Mouse (Mus musculus): ENCODE data around the gene Mcm8. TPM values are rescaled to one million over a fixed set of nuclear protein-coding genes. Genes with fewer than 3 reads are reported as not detected.
A peak's percentile ranks its signal among the peaks of the same experiment; 100 is the strongest.

The Mcm8 gene
- total RNA-seq, 1 experiment from 2014 or later = 6.6 TPM

- DNase-seq = no peak
These were observed 57.9 kb downstream of the Mcm8 start for GRCm38 (mm10) chr2:132873657-132874326.

- DNase-seq = no peak
These were observed 61.0 kb downstream of the Mcm8 start for GRCm38 (mm10) chr2:132876991-132877390.

- DNase-seq = peak; percentile 57
These were observed 63.5 kb downstream of the Mcm8 start for GRCm38 (mm10) chr2:132879261-132880044.

- DNase-seq = no peak
These were observed 65.1 kb downstream of the Mcm8 start, which contains the start of gene Lrrn4 for GRCm38 (mm10) chr2:132880844-132881645. Lrrn4 (minus strand) TSS chr2:132880891.

GRCm38 (mm10) chr2:132884303-132884967, 68.5 kb downstream of the Mcm8 start:
- DNase-seq = peak; percentile 42

GRCm38 (mm10) chr2:132885312-132885711, 69.4 kb downstream of the Mcm8 start:
- no peak for DNase-seq

Other genes starting within 250 kb of the Mcm8 start
- 40.1 and 57.3 TPM in 2 replicates for gene Gpcpd1, start 228.4 kb upstream of the Mcm8 start, total RNA-seq (2021)
- 8.8 and 13.8 TPM in 2 replicates for gene Shld1, start 129.2 kb upstream of the Mcm8 start, total RNA-seq (2021)
- 1,899 and 1,907 TPM in 2 replicates for gene Chgb, start 34.9 kb upstream of the Mcm8 start, total RNA-seq (2021)
- gene Trmt6, start 86 bp upstream of the Mcm8 start, total RNA-seq (2021) = 21.9 and 25.3 TPM in 2 replicates
- 81.5 and 97.2 TPM in 2 replicates for gene Crls1, start 30.5 kb downstream of the Mcm8 start, total RNA-seq (2021)
- 1.6 and 2.2 TPM in 2 replicates for gene Lrrn4, start 64.8 kb downstream of the Mcm8 start, total RNA-seq (2021)
- gene Fermt1, start 129.8 kb downstream of the Mcm8 start, total RNA-seq (2021) = not detected in 2 replicates